Mouse (Mus musculus) lung, embryonic 14.5 days (tissue): ENCODE results near the gene Ric8b. TPM values are rescaled to one million over a fixed set of nuclear protein-coding genes. Genes with fewer than 3 reads are reported as not detected.
A peak's percentile ranks its signal among the peaks of the same experiment; 100 is the strongest.

Experiments used
- ATAC-seq: fragments of 200-750 bp; cut with Nextera tagmentation; 2 replicates; pipeline ENCODE4 v1.8.0; 2017; ENCODE audit warnings: mild to moderate bottlenecking, moderate TSS enrichment, moderate library complexity; ENCODE audit not compliant: insufficient read depth
- DNase-seq: peaks from one replicate; pipeline ENCODE4 v3.0.0-alpha.2; 2015
- H3K27ac ChIP-seq: fragments of 300-500 bp; sonication (generic); 2 replicates; pipeline ENCODE4 v1.5.1; 2014; ENCODE audit warnings: low read depth, mild to moderate bottlenecking, moderate library complexity
- H3K27me3 ChIP-seq: fragments of 300-500 bp; sonication (generic); 2 replicates; pipeline ENCODE4 v1.6.1; 2014; ENCODE audit warnings: low read length, control low read depth; ENCODE audit not compliant: insufficient read depth
- H3K36me3 ChIP-seq: fragments of 300-500 bp; sonication (generic); 2 replicates; pipeline ENCODE4 v1.6.1; 2014; ENCODE audit warnings: control low read depth; ENCODE audit not compliant: insufficient read depth
- H3K4me1 ChIP-seq: fragments of 300-500 bp; sonication (generic); 2 replicates; pipeline ENCODE4 v1.6.1; 2014; ENCODE audit warnings: antibody characterized with exemption, control low read depth; ENCODE audit not compliant: insufficient read depth
- H3K4me2 ChIP-seq: fragments of 300-500 bp; sonication (generic); 2 replicates; pipeline ENCODE4 v1.6.1; 2014; ENCODE audit warnings: mild to moderate bottlenecking
- H3K4me3 ChIP-seq: fragments of 300-500 bp; sonication (generic); 2 replicates; pipeline ENCODE4 v1.5.1; 2014; ENCODE audit warnings: low read depth, low read length
- H3K9ac ChIP-seq: fragments of 300-500 bp; sonication (generic); 2 replicates; pipeline ENCODE4 v1.6.1; 2014
- H3K9me3 ChIP-seq: fragments of 300-500 bp; sonication (generic); 2 replicates; pipeline ENCODE4 v1.6.1; 2016; ENCODE audit warnings: low read depth, low read length, control low read depth
- CTCF ChIP-seq: IDR thresholded peaks from 2 replicates; pipeline ENCODE4 v1.5.1; 2016; ENCODE audit warnings: antibody characterized with exemption, low read depth
- WGBS: fragments of 180-500 bp; shearing (Covaris S2); extraction: QIAGEN DNeasy Blood & Tissue Kit; methylation state at CpG from one replicate; pipeline ENCODE4 v1.1.7; 2014; 5-methylcytosine and 5-hydroxymethylcytosine counted together
- polyA plus RNA-seq: library from polyadenylated mRNA; unstranded; fragments of >200 nt; fragmentation: Nextera tagmentation; extraction: Ambion mirVana; gene quantifications from 2 replicates; pipeline ENCODE4 v1.2.1, GENCODE M21; 2014

The Ric8b gene
- polyA plus RNA-seq, 1 experiment from 2014 or later, result 18.6 TPM

- H3K27ac ChIP-seq, result no peak overlapping the region
Measured at GRCm38 (mm10) chr10:84886221-84886627, 31.2 kb upstream of the Ric8b start.

GRCm38 (mm10) chr10:84886785-84887184 is 30.6 kb upstream of the Ric8b start:
- 0 out of 2 replicates have a peak overlapping the region, but pooled peaks have one; percentile 16 for H3K9ac ChIP-seq
- WGBS, result 31% methylated on average over 8 of the region's 8 CpGs
- no peak for DNase-seq
- no peaks in the 10 kb centered on the region for H3K9me3 ChIP-seq
- peak overlapping the region; percentile 43 for H3K4me2 ChIP-seq
- TF ChIP-seq CTCF, result no peak
- H3K4me1 ChIP-seq, result peaks cover 15% of the 10 kb centered on the region
- H3K4me3 ChIP-seq, result no peak overlapping the region; the same call in 1 of the 2 replicates
- H3K27ac ChIP-seq, result no peak overlapping the region
- no peaks in the 10 kb centered on the region for H3K27me3 ChIP-seq
- H3K36me3 ChIP-seq, result no peaks in the 10 kb centered on the region
- ATAC-seq, result peak; percentile 45; the same call in 1 of the 2 replicates

More at GRCm38 (mm10) chr10:84886221-84886627, 31.2 kb upstream of the Ric8b start:
- Histone ChIP-seq H3K4me3 (no peak overlapping the region; the same call in 1 of the 2 replicates), H3K27me3 (no peaks in the 10 kb centered on the region), H3K9me3 (no peaks in the 10 kb centered on the region), H3K4me2 (peak overlapping the region; percentile 43), H3K4me1 (peaks cover 15% of the 10 kb centered on the region), H3K36me3 (no peaks in the 10 kb centered on the region), H3K9ac (no peak overlapping the region)
- WGBS, result 6% methylated on average over 6 of the region's 6 CpGs
- TF ChIP-seq CTCF, result no peak
- DNase-seq, result peak; percentile 92
- peak; percentile 96 for ATAC-seq

GRCm38 (mm10) chr10:84889096-84889846 is 28.1 kb upstream of the Ric8b start:
- peaks cover 15% of the 10 kb centered on the region for H3K4me1 ChIP-seq
- WGBS, result 64% methylated on average over 4 of the region's 4 CpGs
- H3K36me3 ChIP-seq, result no peaks in the 10 kb centered on the region
- ATAC-seq (no peak), DNase-seq (no peak)
- H3K27ac ChIP-seq, result no peak overlapping the region
- H3K9me3 ChIP-seq, result no peaks in the 10 kb centered on the region
- no peak for TF ChIP-seq CTCF
- H3K9ac ChIP-seq, result no peak overlapping the region
- no peaks in the 10 kb centered on the region for H3K27me3 ChIP-seq
- H3K4me2 ChIP-seq, result no peak overlapping the region
- H3K4me3 ChIP-seq, result no peak overlapping the region

- no peaks in the 10 kb centered on the region for H3K36me3 ChIP-seq
- DNase-seq (no peak), ATAC-seq (no peak)
- no peak for TF ChIP-seq CTCF
- no peak overlapping the region for H3K4me2 ChIP-seq
- no peak overlapping the region for H3K4me3 ChIP-seq
- H3K27me3 ChIP-seq, result no peaks in the 10 kb centered on the region
- no peaks in the 10 kb centered on the region for H3K4me1 ChIP-seq
- 84% methylated on average over 10 of the region's 10 CpGs for WGBS
- no peak overlapping the region for H3K27ac ChIP-seq
- no peaks in the 10 kb centered on the region for H3K9me3 ChIP-seq
- H3K9ac ChIP-seq, result no peak overlapping the region
Measured at GRCm38 (mm10) chr10:84895810-84896358, 21.5 kb upstream of the Ric8b start.

GRCm38 (mm10) chr10:84896941-84897930 is 20.2 kb upstream of the Ric8b start:
- H3K27me3 ChIP-seq, result no peaks in the 10 kb centered on the region
- ATAC-seq (no peak), DNase-seq (no peak)
- no peaks in the 10 kb centered on the region for H3K9me3 ChIP-seq
- no peak for TF ChIP-seq CTCF
- H3K36me3 ChIP-seq, result no peaks in the 10 kb centered on the region
- no peak overlapping the region for H3K9ac ChIP-seq
- H3K4me1 ChIP-seq, result no peaks in the 10 kb centered on the region
- H3K27ac ChIP-seq, result no peak overlapping the region
- no peak overlapping the region for H3K4me3 ChIP-seq
- no peak overlapping the region for H3K4me2 ChIP-seq
- WGBS, result 63% methylated on average over 9 of the region's 9 CpGs

GRCm38 (mm10) chr10:84898144-84898979 is 19.1 kb upstream of the Ric8b start:
- Histone ChIP-seq H3K9ac (no peak overlapping the region), H3K27me3 (no peaks in the 10 kb centered on the region), H3K4me2 (no peak overlapping the region), H3K4me3 (no peak overlapping the region), H3K9me3 (no peaks in the 10 kb centered on the region), H3K36me3 (no peaks in the 10 kb centered on the region), H3K4me1 (peaks cover 3% of the 10 kb centered on the region; the same call in 1 of the 2 replicates), H3K27ac (no peak overlapping the region)
- DNase-seq, result no peak
- ATAC-seq, result no peak
- no peak for TF ChIP-seq CTCF
- 55% methylated on average over 3 of the region's 3 CpGs for WGBS
